Mouse (Mus musculus) E14TG2a.4 (cell line): Measurements from ENCODE around the gene Rad9a.

Source experiments
- CTCF ChIP-seq: conservative IDR thresholded peaks from 2 replicates; pipeline ENCODE4 v1.5.1; 2014; ENCODE audit warnings: low read length
- NANOG ChIP-seq: IDR thresholded peaks from 2 replicates; pipeline ENCODE4 v1.6.1; 2014; ENCODE audit warnings: borderline replicate concordance, low read length, mixed read lengths
- POU5F1 ChIP-seq: IDR thresholded peaks from 2 replicates; pipeline ENCODE4 v1.6.1; 2014; ENCODE audit warnings: low read length, borderline replicate concordance

DNA sequence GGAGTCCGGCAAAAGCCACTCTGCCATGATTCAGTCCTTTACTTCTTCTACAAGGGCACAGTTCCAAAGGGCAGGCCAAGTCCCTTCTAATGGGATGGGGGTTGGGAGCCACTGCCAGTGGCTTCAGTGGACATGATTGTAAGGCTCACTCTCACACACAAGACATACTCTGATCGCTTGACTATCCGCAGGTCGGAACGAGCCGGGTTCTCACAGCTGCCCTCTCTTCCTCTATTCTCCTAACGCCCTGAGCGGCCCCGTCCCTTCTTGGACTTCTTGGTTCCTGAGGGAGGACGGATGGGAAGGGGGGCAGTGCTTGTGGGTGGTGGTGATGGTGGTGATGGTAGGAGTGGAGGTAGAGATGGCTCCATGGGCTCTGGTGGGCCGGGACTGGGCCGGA lies 44.7 kb downstream of the Rad9a start:
- TF ChIP-seq CTCF (no peak), NANOG (no peak), POU5F1 (no peak)
